Mouse (Mus musculus): Measurements from ENCODE around the gene Aste1.

DNA sequence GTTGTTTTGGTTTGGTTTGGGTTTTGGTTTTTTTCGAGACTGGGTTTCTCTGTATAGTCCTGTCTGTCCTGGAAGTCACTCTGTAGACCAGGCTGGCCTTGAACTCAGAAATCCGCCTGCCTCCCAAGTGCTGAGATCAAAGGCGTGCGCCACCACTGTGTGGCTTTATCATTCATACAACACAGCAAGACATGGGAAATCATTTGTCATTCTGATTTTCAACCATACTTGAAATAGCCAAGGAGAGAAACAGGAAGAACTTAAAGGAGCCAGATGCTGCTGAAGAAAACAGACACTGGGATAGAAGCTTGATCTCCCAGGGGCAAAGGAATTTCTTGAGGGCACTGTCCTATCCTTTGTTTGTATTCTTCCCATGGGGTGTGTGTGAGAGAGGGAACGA lies 4.6 kb upstream of the Aste1 start:
- TF ChIP-seq POLR2A (IDR thresholded peaks at IDR 0.05; ENCODE audit: insufficient read length, low read depth) (no peak), MAX (IDR thresholded peaks at IDR 0.05; ENCODE audit: low read depth) (no peak), MYOD1 (IDR thresholded peaks at IDR 0.05; ENCODE audit: control insufficient read depth in 1 of 3, insufficient read length in 2 of 3, low read depth in 2 of 3) (no peak), E2F4 (IDR thresholded peaks at IDR 0.05; ENCODE audit: insufficient read depth) (no peak), POLR2AphosphoS2 (IDR thresholded peaks at IDR 0.05; ENCODE audit: insufficient read length, low read depth) (no peak), SRF (IDR thresholded peaks at IDR 0.05; ENCODE audit: control insufficient read depth, insufficient read length, low read depth) (no peak), USF1 (IDR thresholded peaks at IDR 0.05; ENCODE audit: low read depth) (no peak), TCF3 (IDR thresholded peaks at IDR 0.05; ENCODE audit: insufficient read length, low read depth) (no peak), MYOG (IDR thresholded peaks at IDR 0.05; ENCODE audit: control insufficient read depth in 1 of 3, insufficient read depth in 1 of 3, insufficient read length in 2 of 3, low read depth in 2 of 3) (no peak)
